Mouse (Mus musculus): ENCODE measurements around the gene Chrnb1. TPM values are rescaled to one million over a fixed set of nuclear protein-coding genes. Genes with fewer than 3 reads are reported as not detected.

Gene Chrnb1
- total and polyA plus RNA-seq, 2 experiments from 2014 or later = 3.1 to 11.2 TPM

GRCm38 (mm10) chr11:69800392-69801197 is 4.9 kb upstream of the Chrnb1 start:
- Histone ChIP-seq H3K9ac (replicated peaks; ENCODE audit: low read depth, low read length) (peak overlapping the region; percentile 38; the same call in 1 of the 2 replicates), H3K9me3 (replicated peaks; ENCODE audit: control insufficient read depth, low read length) (no peaks in the 10 kb centered on the region), H3K27ac (ENCODE audit: low read depth) (no peak overlapping the region), H3K4me1 (ENCODE audit: control insufficient read depth, insufficient read depth) (peaks cover 43% of the 10 kb centered on the region), H3K36me3 (replicated peaks; ENCODE audit: control insufficient read depth, insufficient read depth, low read length) (no peaks in the 10 kb centered on the region), H3K27me3 (ENCODE audit: control insufficient read depth, insufficient read depth, low read length) (peaks cover 29% of the 10 kb centered on the region), H3K4me2 (ENCODE audit: low read depth, low read length) (peak overlapping the region; percentile 84), H3K4me3 (ENCODE audit: low read depth, low read length) (peak overlapping the region; percentile 57)
- ATAC-seq (ENCODE audit: insufficient read depth, low read depth) = peak; percentile 28; the same call in 1 of the 2 replicates
- no peak for TF ChIP-seq EP300 (IDR thresholded peaks at IDR 0.05; ENCODE audit: low read depth)
- TF ChIP-seq CTCF (IDR thresholded peaks at IDR 0.05; ENCODE audit: low read depth) = no peak
- DNase-seq (ENCODE audit: low spot score) = peak; percentile 60
- WGBS = under 1% methylated on average over 36 of the region's 36 CpGs

GRCm38 (mm10) chr11:69800138-69800391 is 4.3 kb upstream of the Chrnb1 start:
- H3K4me1 ChIP-seq (ENCODE audit: control insufficient read depth, insufficient read depth) = peaks cover 43% of the 10 kb centered on the region
- peaks cover 24% of the 10 kb centered on the region for H3K27me3 ChIP-seq (ENCODE audit: control insufficient read depth, insufficient read depth, low read length)
- no peaks in the 10 kb centered on the region for H3K36me3 ChIP-seq (replicated peaks; ENCODE audit: control insufficient read depth, insufficient read depth, low read length)
- ATAC-seq (ENCODE audit: insufficient read depth, low read depth) = no peak
- no peak overlapping the region for H3K9ac ChIP-seq (replicated peaks; ENCODE audit: low read depth, low read length)
- H3K4me2 ChIP-seq (ENCODE audit: low read depth, low read length) = peak overlapping the region; percentile 84
- WGBS = 7% methylated on average over 11 of the region's 11 CpGs
- no peaks in the 10 kb centered on the region for H3K9me3 ChIP-seq (replicated peaks; ENCODE audit: control insufficient read depth, low read length)
- H3K27ac ChIP-seq (ENCODE audit: low read depth) = no peak overlapping the region
- DNase-seq (ENCODE audit: low spot score) = no peak
- no peak for TF ChIP-seq EP300 (IDR thresholded peaks at IDR 0.05; ENCODE audit: low read depth)
- TF ChIP-seq CTCF (IDR thresholded peaks at IDR 0.05; ENCODE audit: low read depth) = no peak
- H3K4me3 ChIP-seq (ENCODE audit: low read depth, low read length) = peak overlapping the region; percentile 57; the same call in 1 of the 2 replicates

- WGBS = 38% methylated on average over 11 of the region's 12 CpGs
- Histone ChIP-seq H3K4me1 (ENCODE audit: control insufficient read depth, insufficient read depth) (peaks cover 40% of the 10 kb centered on the region), H3K4me2 (ENCODE audit: low read depth, low read length) (0 out of 2 replicates have a peak overlapping the region, but pooled peaks have one; percentile 84), H3K36me3 (replicated peaks; ENCODE audit: control insufficient read depth, insufficient read depth, low read length) (no peaks in the 10 kb centered on the region), H3K27me3 (ENCODE audit: control insufficient read depth, insufficient read depth, low read length) (peaks cover 19% of the 10 kb centered on the region), H3K4me3 (ENCODE audit: low read depth, low read length) (no peak overlapping the region), H3K9ac (replicated peaks; ENCODE audit: low read depth, low read length) (no peak overlapping the region), H3K9me3 (replicated peaks; ENCODE audit: control insufficient read depth, low read length) (no peaks in the 10 kb centered on the region), H3K27ac (ENCODE audit: low read depth) (no peak overlapping the region)
- DNase-seq (ENCODE audit: low spot score) (no peak), ATAC-seq (ENCODE audit: insufficient read depth, low read depth) (no peak)
- TF ChIP-seq CTCF (IDR thresholded peaks at IDR 0.05; ENCODE audit: low read depth) = no peak
- no peak for TF ChIP-seq EP300 (IDR thresholded peaks at IDR 0.05; ENCODE audit: low read depth)
Measured at GRCm38 (mm10) chr11:69799394-69800137, 3.8 kb upstream of the Chrnb1 start.

GRCm38 (mm10) chr11:69797924-69798323 is 2.2 kb upstream of the Chrnb1 start:
- H3K4me2 ChIP-seq (ENCODE audit: low read depth, low read length) = no peak overlapping the region
- no peaks in the 10 kb centered on the region for H3K36me3 ChIP-seq (replicated peaks; ENCODE audit: control insufficient read depth, insufficient read depth, low read length)
- no peak for TF ChIP-seq CTCF (IDR thresholded peaks at IDR 0.05; ENCODE audit: low read depth)
- no peak for TF ChIP-seq EP300 (IDR thresholded peaks at IDR 0.05; ENCODE audit: low read depth)
- H3K27ac ChIP-seq (ENCODE audit: low read depth) = no peak overlapping the region
- H3K4me3 ChIP-seq (ENCODE audit: low read depth, low read length) = no peak overlapping the region
- H3K27me3 ChIP-seq (ENCODE audit: control insufficient read depth, insufficient read depth, low read length) = peaks cover 19% of the 10 kb centered on the region
- H3K9ac ChIP-seq (replicated peaks; ENCODE audit: low read depth, low read length) = no peak overlapping the region
- H3K9me3 ChIP-seq (replicated peaks; ENCODE audit: control insufficient read depth, low read length) = no peaks in the 10 kb centered on the region
- 77% methylated on average over 7 of the region's 7 CpGs for WGBS
- ATAC-seq (ENCODE audit: insufficient read depth, low read depth) (no peak), DNase-seq (ENCODE audit: low spot score) (no peak)
- peaks cover 32% of the 10 kb centered on the region for H3K4me1 ChIP-seq (ENCODE audit: control insufficient read depth, insufficient read depth)

- no peak for DNase-seq (ENCODE audit: low spot score)
- no peaks in the 10 kb centered on the region for H3K9me3 ChIP-seq (replicated peaks; ENCODE audit: control insufficient read depth, low read length)
- 0 out of 2 replicates have a peak, but pooled peaks cover 5% of the 10 kb centered on the region for H3K27me3 ChIP-seq (ENCODE audit: control insufficient read depth, insufficient read depth, low read length)
- peak overlapping the region; percentile 54 for H3K4me3 ChIP-seq (ENCODE audit: low read depth, low read length)
- peaks cover 18% of the 10 kb centered on the region; the same call in 1 of the 2 replicates for H3K4me1 ChIP-seq (ENCODE audit: control insufficient read depth, insufficient read depth)
- peak overlapping the region; percentile 47; the same call in 1 of the 2 replicates for H3K9ac ChIP-seq (replicated peaks; ENCODE audit: low read depth, low read length)
- ATAC-seq (ENCODE audit: insufficient read depth, low read depth) = no peak
- no peak overlapping the region for H3K27ac ChIP-seq (ENCODE audit: low read depth)
- no peaks in the 10 kb centered on the region for H3K36me3 ChIP-seq (replicated peaks; ENCODE audit: control insufficient read depth, insufficient read depth, low read length)
- TF ChIP-seq EP300 (IDR thresholded peaks at IDR 0.05; ENCODE audit: low read depth) (no peak), CTCF (IDR thresholded peaks at IDR 0.05; ENCODE audit: low read depth) (no peak)
- peak overlapping the region; percentile 85 for H3K4me2 ChIP-seq (ENCODE audit: low read depth, low read length)
- WGBS = 4% methylated on average over 13 of the region's 13 CpGs
Measured at GRCm38 (mm10) chr11:69795983-69796435, 266 bp upstream of the Chrnb1 start.

Measured in heart, postnatal 0 days (tissue).